Mouse (Mus musculus) CH12.LX (cell line): ENCODE measurements at regions not wholly inside any gene's neighbourhood (a gene's known extent, or its start where the extent isn't known, plus 50 kb on each side); places are given as distances from the start of the nearest gene placed in this dataset.

Source experiments
- CTCF ChIP-seq, 2 experiments: IDR thresholded peaks in 1 of 2; conservative IDR thresholded peaks in 1 of 2; 2 replicates each; pipeline ENCODE4 v1.5.1; 2011 to 2012; ENCODE audit warnings: low read depth in 2 of 2, low read length in 2 of 2, improper control_type of control experiment in 1 of 2, inconsistent platforms in 1 of 2, mild to moderate bottlenecking in 1 of 2, moderate library complexity in 1 of 2
- E2F4 ChIP-seq: IDR thresholded peaks from 2 replicates; pipeline ENCODE4 v1.6.1; 2011; ENCODE audit warnings: low read depth, low read length, improper control_type of control experiment; ENCODE audit not compliant: insufficient replicate concordance
- EP300 ChIP-seq: IDR thresholded peaks from 2 replicates; pipeline ENCODE4 v1.6.1; 2011; ENCODE audit warnings: low read length, improper control_type of control experiment
- ETS1 ChIP-seq: conservative IDR thresholded peaks from 2 replicates; pipeline ENCODE4 v1.6.1; 2012; ENCODE audit warnings: low read depth, mild to moderate bottlenecking, inconsistent platforms, low read length, improper control_type of control experiment, moderate library complexity
- GABPA ChIP-seq: IDR thresholded peaks from 2 replicates; pipeline ENCODE4 v1.6.1; 2012; ENCODE audit warnings: low read depth, low read length, improper control_type of control experiment, inconsistent platforms; ENCODE audit not compliant: insufficient replicate concordance
- HCFC1 ChIP-seq: IDR thresholded peaks from 2 replicates; pipeline ENCODE4 v1.6.1; 2012; ENCODE audit warnings: low read depth, mild to moderate bottlenecking, inconsistent platforms, low read length, improper control_type of control experiment
- MAFK ChIP-seq: IDR thresholded peaks from 2 replicates; pipeline ENCODE4 v1.6.1; 2011; ENCODE audit warnings: low read length, improper control_type of control experiment; ENCODE audit not compliant: insufficient replicate concordance
- NRF1 ChIP-seq: IDR thresholded peaks from 2 replicates; pipeline ENCODE4 v1.6.1; 2014; ENCODE audit warnings: low read depth, mild to moderate bottlenecking, inconsistent platforms, low read length, improper control_type of control experiment, moderate library complexity
- POLR2A ChIP-seq: IDR thresholded peaks from 2 replicates; pipeline ENCODE4 v1.6.1; 2011; ENCODE audit warnings: low read depth, mild to moderate bottlenecking, improper control_type of control experiment, low read length
- POLR2AphosphoS2 ChIP-seq: IDR thresholded peaks from 2 replicates; pipeline ENCODE4 v1.6.1; 2011; ENCODE audit warnings: low read depth, low read length, improper control_type of control experiment
- TBP ChIP-seq: conservative IDR thresholded peaks from 2 replicates; pipeline ENCODE4 v1.6.1; 2011; ENCODE audit warnings: low read depth, low read length, improper control_type of control experiment
- USF1 ChIP-seq: IDR thresholded peaks from 2 replicates; pipeline ENCODE4 v1.6.1; 2014; ENCODE audit warnings: low read depth, mild to moderate bottlenecking, inconsistent platforms, low read length, improper control_type of control experiment

DNA sequence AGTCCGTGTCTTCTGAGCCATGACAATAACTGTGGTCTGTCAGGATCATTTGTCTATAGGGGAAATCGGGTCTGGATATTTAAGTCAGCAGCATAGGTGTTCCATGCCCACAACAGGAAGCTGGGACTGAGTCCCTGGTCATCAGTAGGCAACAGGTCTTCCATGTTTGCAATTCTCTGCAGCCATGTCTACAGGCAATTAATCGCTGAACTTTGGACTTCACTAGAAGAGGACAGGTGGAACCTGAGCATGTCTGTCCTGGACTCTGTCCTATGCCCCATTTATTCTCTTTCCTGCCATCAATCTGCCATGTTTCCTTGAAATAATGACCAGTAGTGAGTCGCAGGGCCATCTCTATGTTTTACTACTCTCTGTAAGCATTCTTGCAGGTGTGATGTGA lies 54.9 kb downstream of the Cyp2d40 start:
- TF ChIP-seq EP300 = no peak
- no peak for TF ChIP-seq CTCF (conservative IDR thresholded peaks at IDR 0.05 in 1 of 2, IDR thresholded peaks at IDR 0.05 in 1 of 2; ENCODE audit: low read depth in 2 of 2, low read length in 2 of 2)
- no peak for TF ChIP-seq NRF1
- TF ChIP-seq MAFK = no peak
- no peak for TF ChIP-seq POLR2A
- no peak for TF ChIP-seq TBP
- no peak for TF ChIP-seq HCFC1
- TF ChIP-seq E2F4 = no peak
- TF ChIP-seq USF1 = no peak
- TF ChIP-seq GABPA = no peak
- TF ChIP-seq ETS1 = no peak
- no peak for TF ChIP-seq POLR2AphosphoS2
